Mouse (Mus musculus) small intestine, adult 2 months (tissue): ENCODE measurements around the gene Rbm7. TPM values are rescaled to one million over a fixed set of nuclear protein-coding genes. Genes with fewer than 3 reads are reported as not detected.

Experiments
- H3K27ac ChIP-seq: fragments of 200-500 bp; 2 replicates; pipeline ENCODE4 v1.5.1; 2012; ENCODE audit warnings: low read depth, low read length, control low read depth, inconsistent platforms; ENCODE audit not compliant: insufficient read depth
- H3K27me3 ChIP-seq: fragments of 200-500 bp; 2 replicates; pipeline ENCODE4 v1.6.1; 2012; ENCODE audit warnings: mild to moderate bottlenecking, moderate library complexity, low read length, inconsistent platforms; ENCODE audit not compliant: control insufficient read depth, insufficient read depth
- H3K36me3 ChIP-seq: fragments of 200-500 bp; 2 replicates; pipeline ENCODE4 v1.6.1; 2012; ENCODE audit warnings: mild to moderate bottlenecking, low read length, control low read depth, inconsistent platforms; ENCODE audit not compliant: control insufficient read depth, insufficient read depth
- H3K4me1 ChIP-seq: fragments of 200-500 bp; 2 replicates; pipeline ENCODE4 v1.6.1; 2012; ENCODE audit warnings: low read length, inconsistent platforms, mixed read lengths; ENCODE audit not compliant: control insufficient read depth, insufficient read depth, insufficient read length
- H3K4me3 ChIP-seq: fragments of 200-500 bp; 2 replicates; pipeline ENCODE4 v1.5.1; 2012; ENCODE audit warnings: low read depth, mild to moderate bottlenecking, control low read depth, inconsistent platforms, low read length, moderate library complexity
- CTCF ChIP-seq: fragments of 200-500 bp; IDR thresholded peaks from 2 replicates; pipeline ENCODE4 v1.5.1; 2012; ENCODE audit warnings: low read depth, mild to moderate bottlenecking, control low read depth, inconsistent platforms, low read length, moderate library complexity, mixed read lengths; ENCODE audit not compliant: insufficient replicate concordance, insufficient read length; ENCODE audit errors: extremely low read depth
- POLR2A ChIP-seq: fragments of 200-500 bp; IDR thresholded peaks from 2 replicates; pipeline ENCODE4 v1.6.1; 2012; ENCODE audit warnings: low read depth, mild to moderate bottlenecking, control low read depth, inconsistent platforms, low read length, moderate library complexity
- WGBS: fragments of 180-500 bp; shearing (Covaris S2); methylation state at CpG from one replicate; pipeline ENCODE4 v1.1.7; 2018; 5-methylcytosine and 5-hydroxymethylcytosine counted together
- polyA plus RNA-seq: library from polyadenylated mRNA; depleted of rRNA; stranded (reverse); fragments of >200 nt; gene quantifications from 2 replicates; pipeline ENCODE4 v1.2.3, GENCODE M21; 2012

Rbm7 gene
- polyA plus RNA-seq, 1 experiment: 10.4 TPM

- no peaks in the 10 kb centered on the region for H3K4me1 ChIP-seq
- no peaks in the 10 kb centered on the region for H3K36me3 ChIP-seq
- H3K27ac ChIP-seq: no peak overlapping the region
- no peak for TF ChIP-seq POLR2A
- H3K27me3 ChIP-seq: no peaks in the 10 kb centered on the region; the same call in 1 of the 2 replicates
- WGBS: 88% methylated on average over 5 of the region's 5 CpGs
- no peak overlapping the region for H3K4me3 ChIP-seq
Observed at GRCm38 (mm10) chr9:48510134-48510533, 15.0 kb upstream of the Rbm7 start.

GRCm38 (mm10) chr9:48504741-48505365 lies 9.8 kb upstream of the Rbm7 start:
- no peak overlapping the region for H3K4me3 ChIP-seq
- no peak for TF ChIP-seq POLR2A
- no peak for TF ChIP-seq CTCF
- WGBS: 62% methylated on average over 8 of the region's 8 CpGs

GRCm38 (mm10) chr9:48503001-48503400 lies 7.9 kb upstream of the Rbm7 start:
- no peaks in the 10 kb centered on the region for H3K36me3 ChIP-seq
- no peak overlapping the region for H3K27ac ChIP-seq
- TF ChIP-seq CTCF: no peak
- TF ChIP-seq POLR2A: no peak
- no peaks in the 10 kb centered on the region for H3K4me1 ChIP-seq
- H3K27me3 ChIP-seq: peaks cover 3% of the 10 kb centered on the region
- H3K4me3 ChIP-seq: no peak overlapping the region
- WGBS: 71% methylated on average over 2 of the region's 2 CpGs

More at GRCm38 (mm10) chr9:48504741-48505365, 9.8 kb upstream of the Rbm7 start:
- no peak overlapping the region for H3K27ac ChIP-seq
- H3K36me3 ChIP-seq: no peaks in the 10 kb centered on the region
- H3K4me1 ChIP-seq: no peaks in the 10 kb centered on the region
- H3K27me3 ChIP-seq: peaks cover 3% of the 10 kb centered on the region

GRCm38 (mm10) chr9:48501192-48501591 lies 6.1 kb upstream of the Rbm7 start:
- TF ChIP-seq POLR2A (no peak), CTCF (no peak)
- 85% methylated on average over 7 of the region's 7 CpGs for WGBS
- H3K27ac ChIP-seq: no peak overlapping the region

GRCm38 (mm10) chr9:48495548-48495932 lies 441 bp upstream of the Rbm7 start:
- Histone ChIP-seq H3K4me1 (peaks cover 7% of the 10 kb centered on the region; the same call in 1 of the 2 replicates), H3K27ac (peak overlapping the region; percentile 76), H3K27me3 (no peaks in the 10 kb centered on the region), H3K4me3 (peak overlapping the region; percentile 84), H3K36me3 (peaks cover 24% of the 10 kb centered on the region)
- 5% methylated on average over 34 of the region's 34 CpGs for WGBS
- TF ChIP-seq CTCF (no peak), POLR2A (no peak)

More at GRCm38 (mm10) chr9:48501192-48501591, 6.1 kb upstream of the Rbm7 start:
- peaks cover under 1% of the 10 kb centered on the region; the same call in 1 of the 2 replicates for H3K4me1 ChIP-seq
- peaks cover 3% of the 10 kb centered on the region for H3K27me3 ChIP-seq
- no peaks in the 10 kb centered on the region for H3K36me3 ChIP-seq
- no peak overlapping the region for H3K4me3 ChIP-seq

- H3K27me3 ChIP-seq: no peaks in the 10 kb centered on the region
- no peak for TF ChIP-seq POLR2A
- no peak for TF ChIP-seq CTCF
- peaks cover 6% of the 10 kb centered on the region for H3K36me3 ChIP-seq
- H3K4me3 ChIP-seq: no peak overlapping the region
- no peak overlapping the region for H3K27ac ChIP-seq
- WGBS: 26% methylated on average over 20 of the region's 20 CpGs
- no peaks in the 10 kb centered on the region for H3K4me1 ChIP-seq
Observed at GRCm38 (mm10) chr9:48481214-48482134, 13.6 kb downstream of the Rbm7 start.

- peak within 1 kb of the TSS; percentile 93 for H3K4me3 ChIP-seq
- H3K4me1 ChIP-seq: no peaks in the 10 kb centered on the region
- WGBS: under 1% methylated on average over 49 of the region's 49 CpGs
- H3K36me3 ChIP-seq: peaks cover 6% of the 10 kb centered on the region; the same call in 1 of the 2 replicates
- TF ChIP-seq CTCF (no peak), POLR2A (peak; percentile 52)
- no peaks in the 10 kb centered on the region for H3K27me3 ChIP-seq
- peak within 1 kb of the TSS; percentile 36; the same call in 1 of the 2 replicates for H3K27ac ChIP-seq
Observed at GRCm38 (mm10) chr9:48480411-48481213, 14.5 kb downstream of the Rbm7 start, which contains the start of gene Rexo2. TSS of gene Rexo2 (minus strand) at chr9:48480623.
